Mouse (Mus musculus) adipocyte (in vitro differentiated cells): ENCODE measurements around the gene Negr1.

ENCODE experiments used
- DNase-seq: peaks from one replicate; pipeline ENCODE4 v3.0.0-alpha.2; 2016; ENCODE audit warnings: low spot score

The Negr1 gene

GRCm38 (mm10) chr3:156912816-156913215 lies 351.2 kb downstream of the Negr1 start:
- DNase-seq, result no peak

GRCm38 (mm10) chr3:156921369-156921768 lies 359.8 kb downstream of the Negr1 start:
- DNase-seq, result no peak

- DNase-seq, result no peak
Measured at GRCm38 (mm10) chr3:156923159-156923558, 361.6 kb downstream of the Negr1 start.

GRCm38 (mm10) chr3:156925102-156925501 lies 363.5 kb downstream of the Negr1 start:
- DNase-seq, result no peak

- DNase-seq, result no peak
Measured at GRCm38 (mm10) chr3:156928396-156929061, 366.9 kb downstream of the Negr1 start.

GRCm38 (mm10) chr3:156929062-156929397 lies 367.4 kb downstream of the Negr1 start:
- no peak for DNase-seq

- DNase-seq, result no peak
Measured at GRCm38 (mm10) chr3:156929677-156930440, 368.3 kb downstream of the Negr1 start.

GRCm38 (mm10) chr3:156931011-156931410 lies 369.4 kb downstream of the Negr1 start:
- DNase-seq, result no peak

GRCm38 (mm10) chr3:156931540-156931939 lies 369.9 kb downstream of the Negr1 start:
- DNase-seq, result no peak

GRCm38 (mm10) chr3:156934778-156935290 lies 373.2 kb downstream of the Negr1 start:
- DNase-seq, result no peak

- no peak for DNase-seq
Measured at GRCm38 (mm10) chr3:156947404-156947803, 385.8 kb downstream of the Negr1 start.

- no peak for DNase-seq
Measured at GRCm38 (mm10) chr3:156952970-156953369, 391.4 kb downstream of the Negr1 start.

GRCm38 (mm10) chr3:156955094-156955493 lies 393.5 kb downstream of the Negr1 start:
- no peak for DNase-seq

- DNase-seq, result no peak
Measured at GRCm38 (mm10) chr3:156958640-156959039, 397.0 kb downstream of the Negr1 start.

GRCm38 (mm10) chr3:156968764-156969163 lies 407.2 kb downstream of the Negr1 start:
- DNase-seq, result no peak

- DNase-seq, result no peak
Measured at GRCm38 (mm10) chr3:156971104-156971503, 409.5 kb downstream of the Negr1 start.

- no peak for DNase-seq
Measured at GRCm38 (mm10) chr3:156976816-156977215, 415.2 kb downstream of the Negr1 start.

- no peak for DNase-seq
Measured at GRCm38 (mm10) chr3:156980042-156980716, 418.6 kb downstream of the Negr1 start.

- no peak for DNase-seq
Measured at GRCm38 (mm10) chr3:156982102-156982501, 420.5 kb downstream of the Negr1 start.

GRCm38 (mm10) chr3:156987113-156987512 lies 425.5 kb downstream of the Negr1 start:
- no peak for DNase-seq

- DNase-seq, result no peak
Measured at GRCm38 (mm10) chr3:156992171-156992570, 430.6 kb downstream of the Negr1 start.

- no peak for DNase-seq
Measured at GRCm38 (mm10) chr3:156992811-156993210, 431.2 kb downstream of the Negr1 start.
